Mouse (Mus musculus) embryo, embryonic 11.5 days (tissue): ENCODE data around the gene Uba6.
A peak's percentile ranks its signal among the peaks of the same experiment; 100 is the strongest.

Experiments used
- DNase-seq: peaks from one replicate; pipeline ENCODE4 v3.0.0-alpha.2; 2012; ENCODE audit warnings: low read depth, low spot score

The Uba6 gene

DNA sequence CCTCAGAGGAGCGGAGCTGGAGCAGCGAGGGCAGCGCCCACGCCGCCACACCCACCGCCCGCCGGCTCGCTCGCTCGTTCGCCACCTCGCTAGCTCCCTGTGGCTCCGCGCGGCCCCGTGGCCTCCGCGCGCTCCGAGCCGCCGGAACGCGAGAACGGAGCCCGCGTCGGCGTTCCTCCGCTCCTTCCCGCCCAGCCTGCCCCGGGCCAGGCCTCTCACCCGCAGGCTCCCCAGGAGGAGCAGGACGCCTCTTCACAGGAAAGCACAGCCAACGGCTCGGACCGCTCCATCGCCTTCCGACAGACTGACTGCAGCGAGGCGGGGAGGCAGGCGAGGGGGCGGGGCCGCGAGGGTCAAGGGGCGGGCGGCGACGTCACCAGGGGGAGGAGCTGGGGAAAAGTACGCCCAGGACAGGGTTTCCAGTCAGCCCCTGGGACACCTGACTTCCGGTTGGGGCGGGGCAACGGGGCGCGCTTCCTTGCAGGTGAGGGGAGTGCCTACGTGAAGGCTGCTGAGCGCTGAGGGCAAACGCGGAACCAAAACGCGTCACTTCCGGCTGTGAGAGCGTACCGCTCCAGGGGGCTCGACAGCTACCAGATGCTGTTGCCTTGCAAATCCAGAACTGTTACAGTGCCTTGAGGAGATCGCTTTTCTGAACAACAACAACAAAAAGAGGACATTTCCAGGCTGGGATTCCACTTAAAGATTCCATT, at the start of gene Uba6:
Gene Uba6, minus strand, starts transcription at position 355 of the 713 bp plus-strand sequence.
- DNase-seq: peak; percentile 97

DNA sequence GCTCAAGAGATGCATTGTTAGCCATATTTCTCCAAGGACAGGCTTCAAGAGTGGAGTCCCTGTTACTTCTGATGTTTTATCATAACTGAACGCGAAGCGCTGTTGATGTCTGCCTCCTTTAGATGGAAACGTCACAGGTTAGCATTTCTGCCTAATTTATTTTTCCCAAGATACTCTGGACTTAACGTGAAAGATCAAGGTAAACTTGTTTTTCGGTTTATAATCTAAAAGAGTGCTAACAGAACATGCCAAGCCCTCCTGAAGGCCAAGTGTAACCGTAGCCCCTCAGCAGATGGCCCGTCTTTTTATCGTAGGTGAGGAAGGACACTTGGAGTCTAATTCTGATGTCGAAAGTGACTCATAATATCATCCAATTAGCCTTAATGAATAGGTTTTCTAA, 25.2 kb upstream of the Uba6 start, which contains the start of gene Gnrhr:
Gene Gnrhr, minus strand, starts transcription at position 101 of the 400 bp plus-strand sequence.
- DNase-seq: no peak

DNA sequence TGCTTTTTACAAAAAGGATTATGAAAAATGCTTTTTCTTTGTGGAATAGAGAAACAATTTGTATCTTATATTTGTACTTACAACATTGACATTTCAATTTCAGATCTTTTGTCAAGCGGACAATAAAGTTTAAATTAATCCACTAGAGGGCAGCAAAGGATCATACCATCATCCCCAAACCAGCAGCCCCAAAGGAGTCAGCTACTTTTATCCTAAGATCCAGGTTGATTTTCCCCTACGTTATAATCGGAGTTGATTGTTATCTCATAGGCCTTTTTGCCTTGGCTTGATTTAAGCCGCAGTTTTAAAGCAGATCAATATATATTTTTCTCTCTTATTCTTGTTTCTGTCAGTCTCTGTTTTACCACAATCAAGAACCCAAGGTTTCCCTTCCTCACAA, 18.8 kb upstream of the Uba6 start:
- peak; percentile 32 for DNase-seq

DNA sequence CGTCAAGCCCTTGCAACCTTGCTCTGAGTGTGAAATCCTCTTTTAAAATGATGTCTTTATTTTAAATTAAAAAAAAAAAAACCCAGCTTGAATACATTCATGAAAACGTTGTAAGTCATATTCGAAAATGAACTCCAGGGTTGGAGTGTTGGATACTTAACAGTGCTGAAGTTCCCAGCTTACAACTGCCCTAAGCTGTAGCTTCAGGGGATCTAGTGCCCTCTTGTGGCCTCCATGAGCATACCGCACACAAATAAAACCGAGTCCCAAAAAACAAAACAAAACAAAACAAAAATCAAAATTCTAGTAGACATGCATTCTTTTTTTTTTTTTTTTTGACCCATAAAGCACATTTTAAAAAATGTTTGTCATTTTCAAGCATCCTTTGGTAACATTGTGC, 18.2 kb upstream of the Uba6 start:
- peak; percentile 30 for DNase-seq

DNA sequence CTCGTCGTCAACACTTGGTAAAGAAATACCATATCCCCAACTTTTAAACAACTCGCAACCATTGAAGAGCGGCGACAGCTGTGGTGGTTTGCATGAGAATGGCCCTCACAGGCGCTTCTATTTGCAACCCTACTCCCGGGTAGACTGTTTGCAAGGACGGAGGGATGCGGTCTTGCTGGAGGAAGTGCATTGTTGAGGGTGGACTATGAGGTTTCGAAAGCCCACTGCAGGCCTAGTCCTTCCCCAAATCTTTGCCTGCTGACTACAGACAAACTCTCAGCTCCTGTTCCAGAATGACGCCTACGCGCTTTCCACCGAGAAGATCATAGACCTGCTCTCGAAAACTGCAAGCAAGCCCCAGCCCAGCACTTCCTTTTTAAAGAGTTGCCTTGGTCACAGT, 17.7 kb upstream of the Uba6 start:
- no peak for DNase-seq

DNA sequence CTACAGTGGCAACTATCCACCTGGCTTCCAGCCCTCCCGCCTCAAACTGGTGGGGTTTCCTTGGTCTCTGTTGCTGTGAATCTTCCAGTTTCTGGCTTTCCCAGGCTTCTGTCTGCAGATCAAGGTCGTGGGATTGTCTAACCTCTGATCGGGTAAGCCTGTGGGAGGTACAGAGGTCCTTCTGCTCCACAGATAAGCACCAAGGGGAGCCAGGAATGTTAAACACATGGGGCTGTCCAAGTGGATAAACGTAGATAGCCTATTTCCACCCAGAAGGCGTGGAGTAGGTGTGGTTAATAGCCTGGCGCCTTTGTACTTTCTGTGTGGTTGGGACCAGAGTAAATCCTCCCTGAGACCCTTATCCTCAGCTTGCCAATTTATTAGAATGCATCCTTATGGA, 14.8 kb upstream of the Uba6 start:
- no peak for DNase-seq

DNA sequence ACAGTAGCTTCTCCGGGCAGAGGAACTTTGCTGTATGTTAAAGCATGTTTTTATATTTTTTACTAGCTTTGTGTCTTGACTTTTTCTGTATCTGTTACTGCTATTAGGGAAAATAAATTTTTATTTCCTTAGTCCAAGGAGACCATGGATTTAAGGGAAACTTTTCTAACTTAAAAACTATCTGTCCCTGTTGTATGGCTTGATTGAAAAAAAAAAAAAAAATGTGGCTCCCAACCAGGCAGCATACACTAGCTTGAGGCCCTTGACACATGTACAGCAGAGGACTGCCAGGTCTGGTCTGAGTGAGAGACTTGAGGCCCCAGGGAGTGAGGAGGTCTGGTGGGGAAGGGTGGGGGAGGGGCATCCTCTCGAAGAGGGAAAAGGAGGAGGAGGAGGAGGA, 1.2 kb upstream of the Uba6 start:
- no peak for DNase-seq

DNA sequence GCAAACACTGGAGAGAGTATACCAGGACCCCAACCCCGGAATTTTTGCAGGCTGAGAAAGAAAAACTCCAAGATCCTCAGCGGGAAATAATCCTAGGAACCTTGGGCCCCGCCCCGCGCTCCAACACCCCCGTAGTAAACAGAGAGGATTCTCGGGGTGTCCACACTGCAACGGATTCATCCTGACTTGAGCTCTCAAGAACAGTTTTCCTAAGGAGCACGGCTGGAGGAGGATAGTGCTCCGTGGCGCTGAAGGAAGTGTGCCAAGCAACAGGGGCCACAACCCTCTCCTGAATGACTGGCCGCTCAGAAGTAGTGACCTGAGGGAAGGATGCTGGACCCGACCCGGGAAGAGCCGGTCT, 535 bp downstream of the Uba6 start:
- peak; percentile 7 for DNase-seq

DNA sequence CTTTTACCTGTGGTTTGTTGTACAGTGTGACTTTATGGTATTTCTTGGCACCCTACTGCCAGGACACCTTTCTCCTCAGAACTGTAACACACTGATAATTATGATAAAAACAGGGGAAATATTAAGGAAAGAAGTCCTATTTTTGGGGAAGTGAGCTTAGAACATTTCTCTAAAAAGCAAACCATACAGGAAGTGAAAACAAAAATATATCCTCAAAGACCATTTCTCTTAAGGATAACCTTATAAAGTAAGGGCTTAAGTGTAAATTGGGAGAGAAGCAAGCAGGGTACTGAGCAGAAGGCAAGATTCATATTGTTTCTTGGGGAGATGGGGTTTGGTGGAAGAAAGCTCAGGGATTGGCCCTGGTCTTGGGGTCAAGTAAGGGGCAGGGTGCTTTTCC, 42.8 kb downstream of the Uba6 start:
- no peak for DNase-seq

DNA sequence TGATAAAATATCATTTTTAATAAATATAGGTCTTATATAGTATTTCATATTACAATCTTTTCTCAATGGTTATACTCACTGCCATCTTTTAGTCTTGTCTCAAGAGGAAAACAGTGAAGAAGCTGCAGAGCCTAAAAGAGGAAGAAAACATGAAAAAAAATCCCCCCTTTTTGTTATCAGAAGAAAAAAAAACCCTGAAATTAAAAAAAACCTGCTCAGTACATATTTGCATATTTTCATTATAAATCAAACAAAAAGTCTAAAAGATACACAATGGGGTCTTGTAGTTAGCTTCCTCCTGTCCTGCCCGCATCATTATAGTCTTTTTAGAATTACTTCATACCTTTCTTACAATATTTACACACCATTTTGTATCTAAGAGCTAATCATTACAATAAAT, 43.9 kb downstream of the Uba6 start:
- DNase-seq: no peak

DNA sequence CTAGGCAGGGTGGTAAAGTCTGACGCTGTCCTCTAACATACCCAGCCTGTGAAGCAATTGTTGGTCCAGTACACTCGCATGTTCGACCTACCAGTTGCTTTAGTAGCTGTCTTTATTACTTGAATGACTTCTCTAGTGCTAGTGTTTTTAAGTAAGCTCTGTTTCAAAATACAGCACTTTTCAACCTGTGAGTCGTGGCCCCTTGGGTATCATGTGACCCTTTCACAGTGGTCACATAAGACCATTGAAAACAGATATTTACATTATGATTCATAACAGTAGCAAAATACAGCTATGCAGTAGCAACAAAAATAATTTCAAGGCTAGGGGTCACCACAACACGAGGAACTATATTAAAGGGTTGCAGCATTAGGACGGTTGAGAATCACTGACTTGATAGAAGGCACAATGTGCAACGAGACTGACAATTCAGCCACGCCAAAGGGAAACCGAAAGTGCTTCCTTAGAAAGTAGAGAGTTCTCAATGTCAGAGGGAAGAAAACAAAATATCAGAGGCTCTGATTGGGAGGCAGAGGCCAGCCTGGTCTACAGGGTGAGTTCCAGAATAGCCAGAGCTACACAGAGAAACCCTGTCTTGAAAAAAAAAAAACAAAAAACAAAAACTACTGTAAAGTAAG, 54.0 kb downstream of the Uba6 start:
- no peak for DNase-seq

DNA sequence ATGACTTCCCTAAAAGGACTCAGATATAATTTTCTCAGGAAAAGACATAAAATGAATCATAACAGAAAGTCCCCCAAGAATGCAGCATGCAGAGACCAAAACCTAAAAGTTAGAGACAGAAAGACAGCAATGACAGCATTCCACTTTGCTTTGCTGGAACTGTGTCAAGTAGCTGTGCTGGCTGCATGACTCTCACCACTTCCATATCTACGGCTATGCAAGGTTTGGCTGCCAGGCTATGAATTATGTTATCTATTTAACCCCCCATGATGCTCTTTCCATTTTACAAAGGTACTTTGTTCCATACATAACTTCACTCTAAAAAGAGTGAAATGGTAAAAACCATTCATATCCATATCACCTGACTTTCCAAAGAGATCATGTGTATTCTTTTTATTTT, 58.6 kb downstream of the Uba6 start:
- DNase-seq: no peak

DNA sequence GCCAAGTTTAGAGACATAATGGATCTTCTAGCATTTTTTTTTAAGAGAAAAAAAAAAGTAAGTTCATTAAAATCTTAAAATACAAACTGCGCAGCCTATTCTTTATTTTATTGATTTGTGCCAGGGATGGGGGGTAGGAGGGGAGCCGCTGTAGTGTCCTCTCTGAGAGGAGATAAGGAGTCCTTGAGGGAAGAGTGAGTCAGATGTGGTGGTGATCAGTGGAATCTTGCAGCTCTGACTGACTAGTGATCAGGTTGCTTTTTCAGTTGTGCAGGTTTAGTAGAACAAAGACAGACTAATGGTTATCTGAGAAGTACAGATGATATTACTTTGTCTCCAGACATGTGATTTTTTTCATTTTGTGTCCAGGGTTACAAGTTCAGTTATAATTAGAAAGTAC, 59.6 kb downstream of the Uba6 start:
- no peak for DNase-seq

DNA sequence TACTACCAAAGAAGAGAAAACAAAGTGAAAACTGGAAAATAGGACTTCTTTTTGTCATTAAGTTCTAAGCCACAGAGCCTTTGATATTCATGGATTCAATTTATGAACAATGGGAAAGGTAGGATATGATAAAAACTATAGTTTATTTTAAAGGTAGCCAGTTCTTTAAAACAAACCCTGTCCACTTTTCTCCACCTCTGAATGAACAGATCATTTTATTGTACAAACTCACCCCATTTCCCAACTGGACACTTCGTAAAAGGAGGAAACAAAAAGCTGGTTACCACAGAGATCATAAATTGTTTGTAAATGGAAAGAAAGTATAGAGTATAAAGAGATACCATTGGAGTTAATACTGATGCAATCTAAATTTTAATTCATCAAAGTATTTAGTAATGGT, 61.5 kb downstream of the Uba6 start:
- DNase-seq: no peak

DNA sequence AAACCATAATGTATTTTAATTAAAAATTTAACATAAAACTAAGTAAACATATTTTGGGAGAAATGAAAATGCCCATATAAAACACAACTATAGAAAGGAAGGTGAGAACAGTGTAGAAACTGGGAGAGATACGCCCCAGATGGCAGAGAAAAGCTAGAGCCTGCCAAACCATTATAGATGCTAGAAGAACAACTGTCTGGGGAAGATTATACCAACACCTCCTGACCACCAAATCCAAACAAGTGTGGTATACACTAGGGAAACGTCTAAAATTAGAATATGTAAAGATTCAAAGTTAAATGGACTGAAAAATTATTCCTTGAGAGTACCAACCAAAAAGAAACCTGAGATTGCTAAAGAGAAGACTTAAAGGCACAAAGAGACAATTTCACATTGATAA, 66.0 kb downstream of the Uba6 start:
- no peak for DNase-seq

DNA sequence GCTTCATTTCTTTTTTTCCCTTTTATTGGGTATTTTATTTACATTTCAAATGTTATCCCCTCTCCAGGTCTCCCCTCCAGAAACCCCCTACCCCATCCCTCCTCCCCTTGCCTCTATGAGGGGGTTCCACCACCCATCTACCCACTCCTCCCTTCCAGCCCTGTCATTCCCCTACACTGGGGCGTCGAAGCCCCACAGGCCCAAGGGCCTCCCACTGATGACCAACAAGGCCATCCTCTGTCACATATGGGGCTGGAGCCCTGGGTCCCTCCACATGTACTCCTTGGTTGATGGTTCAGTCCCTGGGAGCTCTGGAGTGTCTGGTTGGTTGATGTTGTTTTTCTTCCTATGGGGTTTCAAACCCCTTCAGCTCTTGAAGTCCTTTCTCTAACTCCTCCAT, 70.4 kb downstream of the Uba6 start:
- DNase-seq: no peak

DNA sequence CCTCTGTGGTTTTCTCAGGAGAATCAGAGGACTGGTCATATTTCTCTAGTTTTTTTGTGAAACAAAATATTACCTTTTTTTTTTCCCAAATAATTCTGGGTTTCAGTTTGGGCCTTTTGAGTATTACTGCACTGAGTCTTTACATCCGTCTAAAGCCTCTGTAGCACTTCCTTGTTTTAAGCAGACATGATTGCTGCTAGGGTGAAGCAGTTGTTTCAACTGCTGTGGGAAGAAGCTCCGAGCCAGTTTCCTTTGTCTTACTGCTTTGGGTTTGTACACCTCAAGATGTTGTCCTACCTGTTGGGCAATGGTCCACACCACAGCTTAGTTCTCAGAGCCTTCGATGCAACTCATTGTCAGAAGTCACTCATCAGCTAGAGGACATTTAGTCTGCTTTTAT, 72.0 kb downstream of the Uba6 start:
- no peak for DNase-seq

DNA sequence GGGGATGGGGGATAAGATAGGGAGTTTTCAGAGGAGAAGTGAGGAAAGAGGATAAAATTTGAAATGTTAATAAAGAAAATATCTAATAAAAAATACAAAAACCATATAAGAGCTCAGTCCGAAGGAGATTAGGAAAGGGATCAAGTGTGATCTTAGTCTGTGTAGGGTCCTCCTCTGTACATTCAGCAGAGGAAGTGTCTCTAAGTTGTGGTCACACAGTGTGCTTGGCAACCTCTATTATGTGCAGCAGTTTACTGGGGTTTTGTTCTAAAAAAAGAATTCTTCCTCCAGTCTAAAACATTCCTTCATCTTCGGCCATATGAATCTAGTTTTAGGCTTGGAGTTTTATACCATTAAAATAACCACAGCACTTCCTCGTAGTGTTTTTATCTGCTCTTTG, 73.6 kb downstream of the Uba6 start:
- DNase-seq: no peak

DNA sequence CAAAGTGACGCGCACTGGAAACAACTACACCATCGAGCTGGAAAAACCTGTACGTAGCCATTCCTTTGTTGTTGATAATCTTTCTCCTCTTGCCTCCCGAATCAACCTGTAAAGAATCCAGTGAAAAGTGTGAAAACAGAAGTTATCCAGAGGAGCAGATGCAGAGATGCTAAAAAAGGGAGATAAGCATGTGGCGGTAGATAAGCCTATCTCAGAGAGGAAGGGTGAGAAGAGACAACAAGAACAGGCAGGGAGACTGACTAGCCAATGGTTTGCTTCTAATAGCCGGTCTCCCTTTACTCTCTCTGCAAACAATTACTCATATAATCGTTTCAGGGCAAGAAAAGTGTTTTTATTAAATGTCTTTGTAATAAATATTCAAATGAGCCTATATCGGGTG, 77.8 kb downstream of the Uba6 start:
- DNase-seq: no peak

DNA sequence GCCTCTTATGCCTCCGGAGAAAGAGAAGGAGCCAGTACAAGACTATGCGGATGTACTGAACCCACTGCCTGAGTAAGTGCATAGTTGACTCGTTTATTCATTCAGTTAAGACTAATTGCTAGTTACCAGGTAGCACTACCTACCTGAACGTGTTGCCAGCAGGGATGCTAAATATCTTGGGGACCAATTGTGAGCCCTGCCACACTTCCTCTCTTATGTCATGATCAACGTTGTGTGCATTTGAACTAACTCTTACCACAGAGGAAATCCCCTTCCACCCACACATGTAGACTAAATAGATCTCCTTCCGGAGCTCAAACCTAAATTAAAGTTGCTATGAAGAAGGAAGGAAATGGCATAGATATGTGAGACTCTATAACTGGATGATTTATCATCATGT, 85.9 kb downstream of the Uba6 start:
- no peak for DNase-seq

DNA sequence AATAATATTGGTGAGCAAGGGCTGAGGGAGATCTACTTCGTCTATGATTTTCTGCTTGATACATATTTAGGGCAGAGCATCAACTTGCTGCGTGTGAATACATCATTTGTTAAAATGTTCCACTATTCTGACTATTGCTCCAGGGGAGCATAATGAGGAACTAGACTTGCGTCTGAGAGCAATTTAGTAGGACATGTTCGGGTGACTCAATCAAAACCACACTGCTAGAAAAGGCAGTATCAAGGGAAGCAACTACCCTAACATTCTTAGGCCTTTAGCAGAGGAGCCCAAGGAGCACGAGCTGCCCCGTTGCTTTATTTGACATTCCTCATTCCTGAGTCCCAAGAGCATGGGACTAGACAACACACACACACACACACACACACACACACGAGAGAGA, 87.6 kb downstream of the Uba6 start:
- no peak for DNase-seq

DNA sequence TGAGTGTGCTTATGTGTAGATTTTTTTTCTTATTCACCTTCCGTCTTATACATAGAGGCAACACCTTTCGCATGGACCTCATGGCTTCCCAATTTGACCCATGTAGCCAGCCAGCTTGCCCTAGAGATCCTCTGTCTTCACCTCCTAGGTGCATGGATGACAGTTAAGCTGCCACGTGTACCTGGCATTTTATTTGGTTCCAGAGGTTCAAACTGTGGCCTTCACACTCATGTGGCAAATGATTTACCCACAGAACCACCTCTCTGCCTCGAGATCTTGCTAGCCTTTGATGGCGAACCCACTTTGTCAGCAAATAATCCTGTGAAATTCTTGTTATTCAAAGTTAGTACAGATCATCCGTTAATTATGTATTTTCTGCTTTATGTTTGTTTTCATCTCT, 88.6 kb downstream of the Uba6 start:
- no peak for DNase-seq

DNA sequence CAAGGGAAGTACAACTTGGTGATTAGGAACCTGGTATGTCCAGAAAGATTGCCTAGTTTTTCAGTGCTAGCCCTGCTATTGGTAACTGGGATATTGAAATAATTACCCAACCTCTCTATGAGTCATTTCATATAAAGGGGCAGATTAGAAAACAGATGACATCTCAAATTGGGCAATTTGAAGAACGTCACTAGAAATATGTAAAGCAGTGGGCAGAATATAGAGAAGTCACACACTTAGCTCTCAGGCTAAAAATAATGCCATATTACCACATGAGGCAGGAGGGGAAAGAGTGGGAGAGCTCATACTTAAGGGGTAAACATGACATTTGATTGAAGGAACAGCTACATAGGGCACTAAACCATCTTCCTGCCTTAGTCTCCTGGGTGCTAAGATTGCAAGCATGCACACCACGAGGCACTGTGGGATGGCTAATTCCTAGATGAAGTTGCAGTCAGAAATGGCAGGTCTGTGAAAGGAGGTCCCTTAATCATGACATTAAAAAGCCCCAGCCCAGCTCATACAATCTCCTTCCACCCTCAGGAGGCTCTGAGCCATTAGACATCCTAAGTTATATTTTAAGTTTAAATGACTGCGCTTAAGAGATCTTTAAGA, 93.8 kb downstream of the Uba6 start:
- no peak for DNase-seq
